Mouse (Mus musculus) midbrain, embryonic 13.5 days (tissue): ENCODE measurements around the gene Smim26. TPM values are rescaled to one million over a fixed set of nuclear protein-coding genes. Genes with fewer than 3 reads are reported as not detected.
"Not testable (repeated sequence)": the region's sequence is repeated elsewhere in the genome, so short reads cannot be mapped to it uniquely, and the experiment has no call there.

Experiments
- ATAC-seq: fragments of 200-750 bp; cut with Nextera tagmentation; 2 replicates; pipeline ENCODE4 v1.8.0; 2017; ENCODE audit warnings: mild to moderate bottlenecking, moderate TSS enrichment, moderate library complexity
- H3K27ac ChIP-seq: fragments of 300-500 bp; sonication (generic); 2 replicates; pipeline ENCODE4 v1.5.1; 2015; ENCODE audit warnings: inconsistent platforms, mild to moderate bottlenecking, moderate library complexity
- H3K27me3 ChIP-seq: fragments of 300-500 bp; sonication (generic); 2 replicates; pipeline ENCODE4 v1.6.1; 2015; ENCODE audit warnings: mild to moderate bottlenecking, inconsistent platforms
- H3K36me3 ChIP-seq: fragments of 300-500 bp; sonication (generic); 2 replicates; pipeline ENCODE4 v1.6.1; 2015; ENCODE audit warnings: mild to moderate bottlenecking, inconsistent platforms
- H3K4me1 ChIP-seq: fragments of 300-500 bp; sonication (generic); replicated peaks from 2 replicates; pipeline ENCODE4 v1.6.1; 2015; ENCODE audit warnings: inconsistent platforms
- H3K4me2 ChIP-seq: fragments of 300-500 bp; sonication (generic); replicated peaks from 2 replicates; pipeline ENCODE4 v1.6.1; 2015; ENCODE audit warnings: moderate library complexity, mild to moderate bottlenecking, inconsistent platforms
- H3K4me3 ChIP-seq: fragments of 300-500 bp; sonication (generic); replicated peaks from 2 replicates; pipeline ENCODE4 v1.5.1; 2015; ENCODE audit warnings: mild to moderate bottlenecking, inconsistent platforms
- H3K9ac ChIP-seq: fragments of 300-500 bp; sonication (generic); replicated peaks from 2 replicates; pipeline ENCODE4 v1.6.1; 2015; ENCODE audit warnings: mild to moderate bottlenecking, inconsistent platforms
- H3K9me3 ChIP-seq: fragments of 300-500 bp; sonication (generic); 2 replicates; pipeline ENCODE4 v1.6.1; 2016; ENCODE audit warnings: mild to moderate bottlenecking, inconsistent platforms
- WGBS: fragments of 180-500 bp; shearing (Covaris S2); methylation state at CpG from one replicate; pipeline ENCODE4 v1.1.7; 2015; 5-methylcytosine and 5-hydroxymethylcytosine counted together
- polyA plus RNA-seq: library from polyadenylated mRNA; unstranded; fragments of >200 nt; fragmentation: Nextera tagmentation; extraction: Ambion mirVana; gene quantifications from 2 replicates; pipeline ENCODE4 v1.2.1, GENCODE M21; 2015

Smim26 gene
- 54.6 and 64.2 TPM in 2 replicates for polyA plus RNA-seq

DNA sequence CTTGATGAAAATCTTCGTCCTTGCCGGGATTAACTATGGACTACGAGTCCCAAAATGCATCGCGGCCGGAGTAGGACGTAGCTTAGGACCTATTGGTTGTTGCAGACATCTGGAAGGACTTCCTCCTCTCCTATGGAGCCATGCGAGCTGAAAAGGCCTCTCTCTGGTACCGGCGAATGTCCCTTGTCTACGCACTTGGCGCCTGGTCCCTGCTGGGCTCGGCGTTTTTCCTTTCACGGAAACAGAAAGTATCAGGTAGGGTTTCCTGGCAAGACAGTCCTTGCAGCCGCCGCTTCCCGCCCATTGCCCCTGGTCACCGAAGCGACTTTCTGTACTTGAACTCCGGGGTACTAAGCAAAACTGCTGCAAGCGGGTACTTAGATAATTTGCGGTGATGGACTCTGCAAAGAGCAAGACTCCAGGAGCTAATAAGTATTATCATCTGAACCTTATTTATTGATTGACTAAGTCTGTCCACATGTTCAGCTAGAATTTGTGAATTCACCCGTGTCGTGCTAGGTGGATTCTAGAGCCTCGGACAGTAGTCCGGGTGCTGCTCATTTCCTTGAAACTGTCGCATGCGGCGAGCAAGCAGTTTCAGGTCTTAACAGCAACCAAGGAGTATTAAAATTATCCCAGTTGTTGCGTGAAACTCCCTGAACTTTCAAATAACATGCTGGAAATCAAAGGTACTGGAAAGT, at the start of gene Smim26:
Smim26 (plus strand) TSS at position 104 of the 701 bp plus-strand sequence.
- Histone ChIP-seq H3K27me3 (no peaks in the 10 kb centered on the region), H3K4me1 (peaks cover 5% of the 10 kb centered on the region; the same call in 1 of the 2 replicates), H3K36me3 (peaks cover 14% of the 10 kb centered on the region), H3K4me3 (peak within 1 kb of the TSS; percentile 59), H3K9ac (peak within 1 kb of the TSS; percentile 69), H3K4me2 (peak within 1 kb of the TSS; percentile 60), H3K9me3 (no peaks in the 10 kb centered on the region), H3K27ac (no peak within 1 kb of the TSS)
- peak; percentile 98 for ATAC-seq
- 2% methylated on average over 31 of the region's 31 CpGs for WGBS

GRCm38 (mm10) chr2:144544630-144545029, 49.2 kb upstream of the Smim26 start:
- Histone ChIP-seq H3K9ac (no peak overlapping the region), H3K4me1 (peaks cover 5% of the 10 kb centered on the region), H3K4me3 (no peak overlapping the region), H3K36me3 (peaks cover 67% of the 10 kb centered on the region), H3K4me2 (no peak overlapping the region), H3K27ac (no peak overlapping the region), H3K9me3 (no peaks in the 10 kb centered on the region), H3K27me3 (no peaks in the 10 kb centered on the region)
- ATAC-seq = no peak
- 90% methylated on average over 6 of the region's 6 CpGs for WGBS

DNA sequence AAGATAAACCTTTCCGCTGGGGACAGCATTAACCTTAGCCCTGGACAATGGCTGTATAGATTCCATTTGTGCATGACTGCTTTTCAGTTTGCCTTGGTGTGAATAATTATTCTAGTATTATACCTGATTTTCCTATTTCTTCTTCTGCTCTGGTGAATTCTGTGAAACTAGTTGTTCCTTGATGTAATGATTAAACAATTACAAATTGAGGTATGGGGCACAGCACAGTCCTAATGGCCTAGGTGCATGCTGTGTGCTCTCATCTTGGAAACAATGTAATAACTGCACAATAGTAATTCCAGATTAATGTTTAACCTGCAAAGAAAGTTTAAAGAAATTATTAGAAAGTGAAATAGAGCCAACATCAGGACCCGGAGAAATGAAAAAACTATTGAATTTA, 48.8 kb upstream of the Smim26 start:
- Histone ChIP-seq H3K27ac (no peak overlapping the region), H3K4me1 (peaks cover 9% of the 10 kb centered on the region), H3K4me2 (no peak overlapping the region), H3K36me3 (peaks cover 63% of the 10 kb centered on the region), H3K9me3 (no peaks in the 10 kb centered on the region), H3K27me3 (no peaks in the 10 kb centered on the region), H3K4me3 (no peak overlapping the region), H3K9ac (no peak overlapping the region)
- no peak for ATAC-seq
- WGBS = 95% methylated on average over 2 of the region's 2 CpGs

DNA sequence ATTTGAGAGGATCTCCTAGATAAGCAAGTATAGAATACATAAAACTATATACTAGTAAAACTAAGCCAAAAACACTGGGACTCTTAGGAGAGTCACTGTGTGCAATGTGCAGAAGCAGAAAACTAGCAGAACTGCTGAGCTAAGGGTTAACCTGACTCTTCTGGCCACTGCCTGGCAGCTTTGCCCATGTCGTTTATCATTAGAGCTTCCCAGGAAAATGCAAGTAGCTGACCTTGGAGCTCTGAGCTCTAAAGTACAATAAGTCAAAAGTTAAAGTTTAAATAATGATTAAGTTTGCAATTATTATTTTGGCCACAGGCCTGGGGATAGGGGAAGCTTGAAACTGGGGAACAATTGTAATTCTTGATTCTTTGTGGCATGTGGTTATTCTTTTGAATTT, 48.4 kb upstream of the Smim26 start:
- no peaks in the 10 kb centered on the region for H3K27me3 ChIP-seq
- ATAC-seq = no peak
- H3K9ac ChIP-seq = no peak overlapping the region
- H3K4me1 ChIP-seq = peaks cover 10% of the 10 kb centered on the region
- no peak overlapping the region for H3K4me3 ChIP-seq
- H3K4me2 ChIP-seq = no peak overlapping the region
- 76% methylated on average over 1 of the region's 1 CpGs for WGBS
- H3K9me3 ChIP-seq = no peaks in the 10 kb centered on the region
- H3K27ac ChIP-seq = no peak overlapping the region
- H3K36me3 ChIP-seq = peaks cover 59% of the 10 kb centered on the region

- ATAC-seq = no peak
- H3K4me1 ChIP-seq = peaks cover 10% of the 10 kb centered on the region
- H3K9me3 ChIP-seq = no peaks in the 10 kb centered on the region
- H3K4me3 ChIP-seq = no peak overlapping the region
- peaks cover 47% of the 10 kb centered on the region for H3K36me3 ChIP-seq
- H3K27ac ChIP-seq = no peak overlapping the region
- no peak overlapping the region for H3K4me2 ChIP-seq
- 84% methylated on average over 4 of the region's 4 CpGs for WGBS
- H3K27me3 ChIP-seq = no peaks in the 10 kb centered on the region
- H3K9ac ChIP-seq = no peak overlapping the region
Measured at GRCm38 (mm10) chr2:144547559-144547958, 46.3 kb upstream of the Smim26 start.

GRCm38 (mm10) chr2:144550529-144550928, 43.3 kb upstream of the Smim26 start, which contains the start of gene Rbbp9:
Rbbp9 (minus strand) TSS chr2:144550869.
- Histone ChIP-seq H3K9me3 (no peaks in the 10 kb centered on the region), H3K27ac (peak within 1 kb of the TSS; percentile 83), H3K4me2 (peak within 1 kb of the TSS; percentile 73), H3K9ac (peak within 1 kb of the TSS; percentile 86), H3K4me3 (peak within 1 kb of the TSS; percentile 80), H3K27me3 (no peaks in the 10 kb centered on the region), H3K4me1 (peaks cover 15% of the 10 kb centered on the region), H3K36me3 (peaks cover 21% of the 10 kb centered on the region)
- ATAC-seq = peak; percentile 99
- under 1% methylated on average over 17 of the region's 17 CpGs for WGBS

GRCm38 (mm10) chr2:144553905-144554304, 39.9 kb upstream of the Smim26 start:
- no peaks in the 10 kb centered on the region for H3K27me3 ChIP-seq
- ATAC-seq = no peak
- no peaks in the 10 kb centered on the region for H3K36me3 ChIP-seq
- H3K4me3 ChIP-seq = no peak overlapping the region
- no peaks in the 10 kb centered on the region for H3K9me3 ChIP-seq
- 97% methylated on average over 3 of the region's 3 CpGs for WGBS
- no peak overlapping the region for H3K27ac ChIP-seq
- peaks cover 30% of the 10 kb centered on the region for H3K4me1 ChIP-seq
- H3K4me2 ChIP-seq = no peak overlapping the region
- H3K9ac ChIP-seq = no peak overlapping the region

GRCm38 (mm10) chr2:144555286-144555819, 38.5 kb upstream of the Smim26 start:
- H3K27ac ChIP-seq = peak overlapping the region; percentile 74
- H3K4me3 ChIP-seq = peak overlapping the region; percentile 81
- H3K36me3 ChIP-seq = peaks cover 8% of the 10 kb centered on the region
- peak overlapping the region; percentile 64 for H3K9ac ChIP-seq
- peak overlapping the region; percentile 63 for H3K4me2 ChIP-seq
- 3% methylated on average over 14 of the region's 14 CpGs for WGBS
- no peaks in the 10 kb centered on the region for H3K27me3 ChIP-seq
- no peaks in the 10 kb centered on the region for H3K9me3 ChIP-seq
- ATAC-seq = no peak
- H3K4me1 ChIP-seq = peaks cover 20% of the 10 kb centered on the region

DNA sequence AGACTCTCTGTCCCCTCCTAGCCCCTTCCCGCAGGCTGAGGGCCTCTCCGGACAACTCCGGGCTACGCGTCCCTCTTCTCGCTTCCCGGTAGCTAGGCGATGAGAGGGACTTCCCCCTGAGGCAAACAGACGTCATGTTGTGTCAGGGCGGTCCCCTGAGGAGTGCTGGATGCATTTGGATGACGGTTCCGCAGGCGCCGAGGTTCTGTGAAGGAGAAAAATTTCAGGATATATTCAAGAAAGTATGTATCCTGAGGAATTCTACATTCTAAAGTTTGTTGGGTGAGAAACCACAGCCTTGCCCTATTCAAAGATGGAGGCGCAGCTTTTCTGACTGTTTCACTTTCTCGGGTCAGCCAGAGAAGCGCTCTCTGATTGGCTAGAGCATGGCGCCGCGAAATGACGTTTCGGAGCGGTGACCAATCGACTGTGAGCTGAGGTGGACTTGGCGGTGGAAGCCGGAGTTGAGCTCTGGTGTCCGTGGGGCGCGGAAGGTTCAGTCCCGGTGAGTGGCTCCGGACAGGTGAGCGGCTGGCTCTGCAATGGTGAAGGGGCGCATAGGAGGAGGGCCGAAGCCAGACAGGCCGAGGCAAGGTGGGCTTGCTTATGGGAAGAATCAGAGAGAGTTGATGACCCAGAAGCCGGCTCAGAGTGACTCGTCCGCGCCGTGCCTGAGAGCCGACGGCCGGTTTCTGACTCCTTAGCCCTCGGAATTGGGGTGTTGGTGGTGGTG, 37.9 kb upstream of the Smim26 start, which contains the start of gene Sec23b:
Sec23b (plus strand) TSS at position 410 of the 733 bp plus-strand sequence.
- ATAC-seq = peak; percentile 99
- H3K4me1 ChIP-seq = peaks cover 20% of the 10 kb centered on the region

DNA sequence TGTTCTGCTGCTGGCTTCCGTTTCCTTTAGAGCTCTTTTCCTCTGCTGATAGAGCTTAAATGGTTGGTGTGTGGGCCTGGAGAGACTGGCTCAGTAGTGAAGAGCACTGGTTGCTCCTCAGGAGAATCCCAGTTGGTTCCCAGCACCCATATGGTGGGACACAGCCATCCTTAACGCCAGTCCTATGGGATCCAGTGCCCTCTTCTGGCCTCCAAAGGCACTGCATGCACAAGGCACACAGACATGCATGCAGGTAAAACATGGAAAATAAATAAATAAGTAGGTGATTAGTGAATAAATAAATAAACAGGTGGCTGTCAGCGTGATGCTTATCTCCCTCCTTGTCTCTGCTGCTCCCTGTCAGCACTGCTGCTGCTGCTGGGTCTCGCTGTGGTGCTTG, 5.1 kb upstream of the Smim26 start:
- H3K27me3 ChIP-seq = no peaks in the 10 kb centered on the region
- H3K4me1 ChIP-seq = no peaks in the 10 kb centered on the region
- H3K36me3 ChIP-seq = peaks cover 60% of the 10 kb centered on the region
- H3K4me3 ChIP-seq = no peak overlapping the region
- H3K27ac ChIP-seq = no peak overlapping the region
- no peak overlapping the region for H3K9ac ChIP-seq
- no peak for ATAC-seq
- H3K4me2 ChIP-seq = no peak overlapping the region
- 85% methylated on average over 4 of the region's 4 CpGs for WGBS
- H3K9me3 ChIP-seq = no peaks in the 10 kb centered on the region

More for the DNA sequence above, 37.9 kb upstream of the Smim26 start, which contains the start of gene Sec23b:
- Histone ChIP-seq H3K27ac (peak within 1 kb of the TSS; percentile 74), H3K4me3 (peak within 1 kb of the TSS; percentile 81), H3K36me3 (peaks cover 8% of the 10 kb centered on the region), H3K27me3 (no peaks in the 10 kb centered on the region), H3K4me2 (peak within 1 kb of the TSS; percentile 67), H3K9me3 (no peaks in the 10 kb centered on the region), H3K9ac (peak within 1 kb of the TSS; percentile 76)
- WGBS = under 1% methylated on average over 44 of the region's 44 CpGs

DNA sequence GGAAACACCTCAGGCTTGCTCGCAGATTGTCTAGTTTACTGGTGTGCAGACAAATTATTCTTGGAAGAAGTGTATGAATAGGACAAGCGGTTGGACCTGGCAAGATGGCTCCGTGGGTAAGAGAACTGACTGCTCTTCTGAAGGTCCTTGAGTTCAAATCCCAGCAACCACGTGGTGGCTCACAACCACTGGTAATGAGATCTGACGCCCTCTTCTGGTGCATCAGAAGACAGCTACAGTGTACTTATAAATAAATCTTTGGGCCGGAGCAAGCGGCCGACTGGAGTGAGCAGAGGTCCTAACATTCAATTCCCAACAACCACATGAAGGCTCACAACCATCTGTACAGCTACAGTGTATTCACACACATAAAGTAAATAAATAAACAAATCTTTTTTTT, 818 bp upstream of the Smim26 start:
- H3K4me1 ChIP-seq, ATAC-seq, H3K9me3 ChIP-seq, H3K4me3 ChIP-seq, H3K27me3 ChIP-seq, H3K9ac ChIP-seq, H3K4me2 ChIP-seq, H3K27ac ChIP-seq: not testable (repeated sequence)
- WGBS = 68% methylated on average over 8 of the region's 8 CpGs
- peaks cover 25% of the 10 kb centered on the region for H3K36me3 ChIP-seq

DNA sequence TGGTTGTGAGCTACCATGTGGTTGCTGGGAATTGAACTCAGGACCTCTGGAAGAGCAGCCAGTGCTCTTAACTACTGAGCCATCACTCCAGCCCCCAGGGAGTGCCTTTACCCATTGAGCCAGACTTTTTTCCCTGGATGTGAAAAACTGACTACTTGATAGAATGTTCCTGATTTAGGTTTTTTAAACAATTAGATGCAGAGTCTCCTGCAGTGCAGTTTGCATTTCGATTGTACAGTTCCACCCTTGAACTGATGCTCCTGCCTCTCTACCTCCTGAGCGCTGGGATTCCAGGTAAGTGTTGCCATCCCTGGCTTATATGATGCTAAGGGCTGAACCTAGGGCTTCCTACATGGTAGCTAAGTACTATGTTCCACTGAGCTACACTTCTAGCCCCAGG, 4.2 kb downstream of the Smim26 start:
- peaks cover 9% of the 10 kb centered on the region for H3K4me1 ChIP-seq
- 69% methylated on average over 2 of the region's 2 CpGs for WGBS
- H3K4me3 ChIP-seq = no peak overlapping the region

More for the DNA sequence above, 4.2 kb downstream of the Smim26 start:
- H3K27ac ChIP-seq = no peak overlapping the region
- H3K9me3 ChIP-seq = no peaks in the 10 kb centered on the region
- H3K9ac ChIP-seq = no peak overlapping the region
- ATAC-seq = no peak
- no peaks in the 10 kb centered on the region for H3K27me3 ChIP-seq
- H3K4me2 ChIP-seq = no peak overlapping the region
- peaks cover 4% of the 10 kb centered on the region; the same call in 1 of the 2 replicates for H3K36me3 ChIP-seq
